Mouse (Mus musculus): ENCODE data around the gene Rnase10. TPM values are rescaled to one million over a fixed set of nuclear protein-coding genes. Genes with fewer than 3 reads are reported as not detected.

Gene Rnase10
- polyA plus RNA-seq, 1 experiment from 2014 or later = not detected

DNA sequence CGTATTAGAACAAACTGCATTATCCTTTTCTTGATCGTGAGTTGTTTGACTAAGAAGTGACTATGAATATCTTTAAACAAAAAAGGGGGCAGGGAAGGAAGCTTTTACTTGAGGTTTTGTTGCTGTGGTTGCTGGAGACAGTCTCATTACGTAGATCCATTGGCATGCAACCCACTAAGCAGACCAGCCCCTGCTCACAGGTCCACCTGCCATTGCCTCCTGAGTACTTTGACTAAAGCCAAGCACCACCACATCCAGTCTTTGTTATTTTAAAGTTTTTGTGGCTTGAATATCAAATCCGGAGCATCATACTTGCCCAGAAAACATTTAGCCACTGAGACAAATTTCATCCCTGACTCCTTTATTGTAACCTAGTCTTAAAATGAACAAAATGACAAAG, 28.7 kb downstream of the Rnase10 start:
- Histone ChIP-seq H3K36me3 (ENCODE audit: insufficient read depth) (no peaks in the 10 kb centered on the region), H3K4me2 (no peak overlapping the region), H3K9ac (no peak overlapping the region), H3K27me3 (ENCODE audit: insufficient read depth, low read length) (no peaks in the 10 kb centered on the region), H3K4me1 (ENCODE audit: insufficient read depth) (no peaks in the 10 kb centered on the region), H3K9me3 (ENCODE audit: low read depth, low read length) (no peaks in the 10 kb centered on the region), H3K27ac (ENCODE audit: low read depth) (no peak overlapping the region), H3K4me3 (ENCODE audit: low read depth, low read length) (no peak overlapping the region)
- no peak for DNase-seq
- ATAC-seq (ENCODE audit: insufficient read depth) = no peak
- TF ChIP-seq CTCF (IDR thresholded peaks at IDR 0.05; ENCODE audit: low read depth) = no peak
- WGBS = 81% methylated on average over 4 of the region's 4 CpGs

DNA sequence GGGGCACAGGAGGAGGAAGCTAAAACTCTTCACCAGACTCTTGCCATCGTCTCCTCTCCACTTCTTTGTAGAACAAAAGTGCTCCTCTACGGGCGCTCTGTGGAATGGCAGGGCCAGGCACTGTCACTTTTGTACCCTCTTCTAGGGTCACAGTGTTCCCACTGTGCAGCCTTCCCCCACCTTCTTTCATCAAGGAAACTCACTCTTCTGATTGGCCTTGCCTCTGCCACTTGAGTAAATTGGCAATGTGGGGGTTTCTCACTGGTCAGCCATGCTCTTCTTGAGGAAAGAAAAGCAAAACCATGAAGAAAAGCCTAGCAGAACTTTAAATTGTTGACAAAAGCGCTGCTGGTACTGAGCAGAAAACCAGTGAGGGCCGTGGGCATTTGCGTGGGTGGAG, 34.2 kb downstream of the Rnase10 start, which contains the start of gene Rnase9:
Gene Rnase9, minus strand, starts transcription at position 101 of the 400 bp plus-strand sequence.
- H3K4me1 ChIP-seq (ENCODE audit: insufficient read depth) = no peaks in the 10 kb centered on the region
- H3K36me3 ChIP-seq (ENCODE audit: insufficient read depth) = no peaks in the 10 kb centered on the region
- H3K9me3 ChIP-seq (ENCODE audit: low read depth, low read length) = no peaks in the 10 kb centered on the region
- TF ChIP-seq CTCF (IDR thresholded peaks at IDR 0.05; ENCODE audit: low read depth) = no peak
- H3K4me2 ChIP-seq = no peak within 1 kb of the TSS
- H3K27me3 ChIP-seq (ENCODE audit: insufficient read depth, low read length) = no peaks in the 10 kb centered on the region
- H3K27ac ChIP-seq (ENCODE audit: low read depth) = no peak within 1 kb of the TSS
- H3K4me3 ChIP-seq (ENCODE audit: low read depth, low read length) = no peak within 1 kb of the TSS
- 77% methylated on average over 6 of the region's 6 CpGs for whole genome bisulfite sequencing
- no peak for ATAC-seq (ENCODE audit: insufficient read depth)
- no peak within 1 kb of the TSS for H3K9ac ChIP-seq
- no peak for DNase-seq

DNA sequence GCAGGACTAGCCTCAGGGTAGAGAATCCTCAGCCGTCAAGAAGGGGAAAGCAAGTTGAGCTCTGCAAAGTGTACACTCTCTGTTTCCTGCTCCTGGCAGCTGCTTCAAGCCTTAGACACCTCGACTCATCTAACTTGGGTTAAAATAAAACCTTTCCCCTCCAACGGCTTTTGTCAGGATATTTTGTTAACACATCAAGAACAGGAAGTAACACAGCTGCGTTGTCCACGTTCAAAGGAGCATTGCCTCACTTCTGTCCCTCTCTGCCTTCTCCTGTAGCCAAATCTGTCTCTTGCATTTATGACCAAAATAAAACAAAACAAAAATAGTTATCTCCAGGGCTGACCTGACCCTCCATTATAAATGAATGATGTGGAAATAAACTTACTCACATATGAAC, 40.3 kb downstream of the Rnase10 start:
- no peak for TF ChIP-seq CTCF (IDR thresholded peaks at IDR 0.05; ENCODE audit: low read depth)
- H3K27ac ChIP-seq (ENCODE audit: low read depth) = no peak overlapping the region
- H3K9ac ChIP-seq = no peak overlapping the region
- no peak overlapping the region for H3K4me3 ChIP-seq (ENCODE audit: low read depth, low read length)
- H3K4me1 ChIP-seq (ENCODE audit: insufficient read depth) = no peaks in the 10 kb centered on the region
- 22% methylated on average over 5 of the region's 5 CpGs for WGBS
- no peaks in the 10 kb centered on the region for H3K36me3 ChIP-seq (ENCODE audit: insufficient read depth)
- H3K4me2 ChIP-seq = no peak overlapping the region
- no peaks in the 10 kb centered on the region for H3K27me3 ChIP-seq (ENCODE audit: insufficient read depth, low read length)
- H3K9me3 ChIP-seq (ENCODE audit: low read depth, low read length) = no peaks in the 10 kb centered on the region
- ATAC-seq (ENCODE audit: insufficient read depth) (peak; percentile 29; the same call in 1 of the 2 replicates), DNase-seq (peak; percentile 69)

DNA sequence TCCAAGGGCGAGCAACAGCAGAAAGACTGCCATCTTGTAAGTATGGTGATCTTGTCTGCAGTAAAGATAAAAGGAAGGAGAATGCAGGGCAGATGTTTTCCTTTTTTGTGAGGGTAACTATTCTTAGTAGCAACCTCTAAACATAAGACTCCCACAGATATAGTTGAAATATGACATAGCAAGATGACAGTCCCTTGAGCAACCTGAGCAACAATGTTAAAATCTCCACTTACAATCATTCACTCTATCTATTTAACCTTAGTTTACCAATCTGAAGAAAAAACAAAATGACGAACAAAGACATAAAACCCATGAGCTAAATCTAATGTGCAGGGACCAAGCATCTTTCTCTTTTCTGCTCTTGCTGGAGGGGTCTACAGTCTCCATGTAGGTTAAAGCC, 42.5 kb downstream of the Rnase10 start, which contains the start of gene Rnase11:
Gene Rnase11, minus strand, starts transcription at position 101 of the 400 bp plus-strand sequence.
- H3K36me3 ChIP-seq (ENCODE audit: insufficient read depth) = no peaks in the 10 kb centered on the region
- H3K27ac ChIP-seq (ENCODE audit: low read depth) = no peak within 1 kb of the TSS
- ATAC-seq (ENCODE audit: insufficient read depth) = no peak
- TF ChIP-seq CTCF (IDR thresholded peaks at IDR 0.05; ENCODE audit: low read depth) = no peak
- H3K4me3 ChIP-seq (ENCODE audit: low read depth, low read length) = no peak within 1 kb of the TSS
- no peaks in the 10 kb centered on the region for H3K9me3 ChIP-seq (ENCODE audit: low read depth, low read length)
- H3K27me3 ChIP-seq (ENCODE audit: insufficient read depth, low read length) = no peaks in the 10 kb centered on the region
- WGBS = 74% methylated on average over 2 of the region's 2 CpGs
- no peak for DNase-seq
- H3K4me1 ChIP-seq (ENCODE audit: insufficient read depth) = no peaks in the 10 kb centered on the region
- H3K9ac ChIP-seq = no peak within 1 kb of the TSS
- no peak within 1 kb of the TSS for H3K4me2 ChIP-seq

DNA sequence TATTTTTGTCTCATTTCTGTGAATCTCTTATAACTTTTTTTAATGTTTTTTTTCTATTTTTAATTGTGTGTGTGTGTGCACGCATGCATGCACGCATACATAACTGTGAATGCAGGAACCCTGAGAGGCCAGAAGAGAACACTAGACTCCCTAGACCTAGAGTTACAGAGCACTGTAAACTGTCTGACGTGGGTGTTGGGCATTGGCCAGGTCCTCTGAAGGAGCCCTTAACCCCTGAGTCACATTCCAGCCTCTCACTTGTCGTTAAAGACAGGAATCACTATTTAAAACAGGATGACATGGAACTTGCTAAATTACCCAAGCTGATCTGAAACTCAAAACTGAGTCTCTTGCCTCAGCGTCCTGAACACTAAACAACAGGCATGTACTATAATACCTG, 44.4 kb downstream of the Rnase10 start:
- 46% methylated on average over 5 of the region's 5 CpGs for WGBS

DNA sequence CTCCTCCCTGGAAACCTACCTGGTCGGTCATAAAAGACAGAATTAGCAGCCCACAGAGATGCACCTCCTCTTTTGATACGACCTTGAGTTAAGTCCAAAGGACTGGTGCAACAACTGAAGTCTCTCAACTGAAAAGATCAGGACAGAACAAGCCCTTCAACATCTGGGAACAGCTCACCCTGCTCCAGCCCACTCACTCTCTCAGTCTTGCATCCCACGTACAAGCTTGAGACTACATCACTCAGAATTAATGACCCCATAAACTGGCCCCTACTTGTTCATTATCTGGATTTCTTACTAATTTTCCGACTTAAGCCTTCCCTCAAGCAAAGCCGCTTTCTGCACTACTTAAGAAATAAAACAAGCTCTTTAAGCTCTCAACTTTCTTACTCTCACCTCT, 45.6 kb downstream of the Rnase10 start:
- no peaks in the 10 kb centered on the region for H3K36me3 ChIP-seq (ENCODE audit: insufficient read depth)
- H3K4me1 ChIP-seq (ENCODE audit: insufficient read depth) = no peaks in the 10 kb centered on the region
- no peak overlapping the region for H3K4me2 ChIP-seq
- no peak for TF ChIP-seq CTCF (IDR thresholded peaks at IDR 0.05; ENCODE audit: low read depth)
- H3K27me3 ChIP-seq (ENCODE audit: insufficient read depth, low read length) = no peaks in the 10 kb centered on the region
- no peak overlapping the region for H3K9ac ChIP-seq
- H3K27ac ChIP-seq (ENCODE audit: low read depth) = no peak overlapping the region
- WGBS = 66% methylated on average over 5 of the region's 5 CpGs
- H3K4me3 ChIP-seq (ENCODE audit: low read depth, low read length) = no peak overlapping the region
- DNase-seq = no peak
- no peaks in the 10 kb centered on the region for H3K9me3 ChIP-seq (ENCODE audit: low read depth, low read length)
- ATAC-seq (ENCODE audit: insufficient read depth) = no peak

More for the DNA sequence above, 44.4 kb downstream of the Rnase10 start:
- ATAC-seq (ENCODE audit: insufficient read depth) = no peak
- Histone ChIP-seq H3K36me3 (ENCODE audit: insufficient read depth) (no peaks in the 10 kb centered on the region), H3K27me3 (ENCODE audit: insufficient read depth, low read length) (no peaks in the 10 kb centered on the region), H3K27ac (ENCODE audit: low read depth) (no peak overlapping the region), H3K4me3 (ENCODE audit: low read depth, low read length) (no peak overlapping the region), H3K4me1 (ENCODE audit: insufficient read depth) (no peaks in the 10 kb centered on the region), H3K9ac (no peak overlapping the region), H3K9me3 (ENCODE audit: low read depth, low read length) (no peaks in the 10 kb centered on the region), H3K4me2 (no peak overlapping the region)
- no peak for TF ChIP-seq CTCF (IDR thresholded peaks at IDR 0.05; ENCODE audit: low read depth)
- DNase-seq = peak; percentile 45

DNA sequence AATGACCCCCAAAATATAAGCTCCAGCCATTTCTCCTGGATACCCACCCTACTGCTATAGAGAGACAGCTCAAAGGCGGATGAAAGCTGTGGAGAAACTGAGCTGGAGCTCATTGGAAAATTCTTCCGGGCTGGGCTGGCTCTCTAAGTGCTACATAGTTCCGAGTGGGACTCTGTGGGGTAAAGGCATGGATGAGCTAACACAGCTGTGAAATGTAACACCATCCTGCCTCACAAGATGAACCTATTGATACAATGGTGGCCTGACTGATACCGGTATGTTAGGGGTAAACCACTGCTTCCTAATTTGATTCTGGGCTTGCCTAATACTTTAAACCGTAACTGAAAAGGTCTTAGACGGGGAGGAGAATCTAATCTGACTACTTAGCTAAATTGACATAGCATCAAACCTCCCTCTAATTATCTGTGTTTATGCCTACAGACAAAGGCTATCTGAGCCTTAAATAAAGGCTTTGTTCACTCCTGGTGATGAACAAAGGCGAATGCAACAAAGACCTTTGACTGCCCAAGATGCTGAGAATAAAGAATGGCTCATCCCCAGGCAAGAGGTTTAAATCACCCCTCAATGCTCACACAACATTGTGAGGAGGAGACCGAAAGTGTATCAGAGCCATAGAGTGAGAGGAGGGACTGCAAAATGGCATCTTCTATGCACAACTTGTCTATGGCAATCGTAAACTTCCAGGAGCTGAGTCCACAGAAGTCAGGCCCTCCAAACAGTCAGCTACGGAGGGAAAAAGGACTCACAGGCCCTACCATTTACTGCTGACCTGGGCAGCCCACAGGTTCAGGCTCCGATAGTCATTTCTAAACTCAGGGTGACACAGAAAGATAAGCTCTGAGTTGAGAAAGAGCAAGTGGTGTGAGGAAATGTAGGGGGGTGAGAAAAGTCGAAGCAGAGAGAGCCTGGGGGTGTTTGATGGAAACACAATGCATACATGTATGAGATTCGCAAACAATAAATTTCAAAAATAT, 47.0 kb downstream of the Rnase10 start:
- 70% methylated on average over 13 of the region's 13 CpGs for WGBS
- no peaks in the 10 kb centered on the region for H3K36me3 ChIP-seq (ENCODE audit: insufficient read depth)
- TF ChIP-seq CTCF (IDR thresholded peaks at IDR 0.05; ENCODE audit: low read depth) = no peak
- no peaks in the 10 kb centered on the region for H3K4me1 ChIP-seq (ENCODE audit: insufficient read depth)
- no peaks in the 10 kb centered on the region for H3K27me3 ChIP-seq (ENCODE audit: insufficient read depth, low read length)
- H3K9me3 ChIP-seq (ENCODE audit: low read depth, low read length) = no peaks in the 10 kb centered on the region
- no peak overlapping the region for H3K27ac ChIP-seq (ENCODE audit: low read depth)
- no peak overlapping the region for H3K4me3 ChIP-seq (ENCODE audit: low read depth, low read length)
- no peak for ATAC-seq (ENCODE audit: insufficient read depth)
- no peak overlapping the region for H3K4me2 ChIP-seq
- no peak overlapping the region for H3K9ac ChIP-seq
- DNase-seq = no peak
